In the genomic region with DNA sequence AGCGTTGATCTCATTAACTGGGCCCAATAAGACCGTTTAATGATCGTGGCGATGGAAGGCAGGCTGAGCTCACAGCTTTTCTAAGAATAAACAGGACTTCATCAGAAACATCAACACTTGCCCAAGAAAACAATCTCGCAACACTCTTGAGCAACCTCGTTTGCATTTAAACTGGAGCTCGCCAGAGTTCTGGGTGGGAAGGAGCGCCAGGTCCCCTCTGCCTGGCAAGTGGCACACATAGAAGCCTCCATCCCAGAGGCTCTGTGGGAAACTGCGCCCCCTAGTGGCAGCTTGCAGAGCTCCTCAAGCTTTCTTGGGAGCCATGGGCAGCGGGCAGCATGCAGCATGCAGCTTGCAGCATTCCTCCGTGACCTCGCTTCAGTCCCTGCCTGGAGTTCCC, we compare ENCODE assay signal across 7 mouse cellular contexts.
DNase-seq lines count a peak whose midpoint lies in the region; ATAC-seq lines count a peak whose summit lies in the region.

No protein-coding gene starts in this region.

- 32% methylated on average over 12 of the region's 12 CpGs for WGBS in embryonic facial prominence, embryonic 10.5 days
- 29% methylated on average over 12 of the region's 12 CpGs for WGBS in limb, embryonic 10.5 days
- WGBS in midbrain, embryonic 14.5 days, result 30% methylated on average over 12 of the region's 12 CpGs

- H3K27ac ChIP-seq in embryonic facial prominence, embryonic 10.5 days (replicated peaks), result 0 out of 2 replicates have a peak overlapping the region, but pooled peaks have one; percentile 52
- peak overlapping the region; percentile 54 for H3K27ac ChIP-seq in limb, embryonic 10.5 days
- no peak overlapping the region for H3K27ac ChIP-seq in midbrain, embryonic 14.5 days (replicated peaks; ENCODE audit: low read depth, low read length)

- H3K4me2 ChIP-seq in midbrain, embryonic 14.5 days (ENCODE audit: low read length), result peak overlapping the region; percentile 69

- H3K9me3 ChIP-seq in embryonic facial prominence, embryonic 10.5 days, result no peaks in the 10 kb centered on the region
- H3K9me3 ChIP-seq in limb, embryonic 10.5 days (replicated peaks), result no peaks in the 10 kb centered on the region
- H3K9me3 ChIP-seq in midbrain, embryonic 14.5 days (ENCODE audit: control insufficient read depth, low read length), result no peaks in the 10 kb centered on the region

- peak; percentile 96 for DNase-seq in adrenal gland, postnatal 14 days
- peak; percentile 94 for DNase-seq in embryonic facial prominence, embryonic 10.5 days (ENCODE audit: low spot score)
- DNase-seq in heart, adult 11 months, result peak; percentile 98
- DNase-seq in kidney, adult 18-20 months, result peak; percentile 88
- DNase-seq in limb, embryonic 10.5 days (ENCODE audit: low spot score), result peak; percentile 98
- peak; percentile 96 for DNase-seq in midbrain, embryonic 14.5 days
- DNase-seq in spleen, adult 12 weeks (ENCODE audit: low spot score), result peak; percentile 59

- peaks cover 57% of the 10 kb centered on the region for H3K4me1 ChIP-seq in embryonic facial prominence, embryonic 10.5 days
- peaks cover 53% of the 10 kb centered on the region for H3K4me1 ChIP-seq in limb, embryonic 10.5 days
- peaks cover 21% of the 10 kb centered on the region for H3K4me1 ChIP-seq in midbrain, embryonic 14.5 days (ENCODE audit: control insufficient read depth, insufficient read depth, low read length)

- H3K36me3 ChIP-seq in embryonic facial prominence, embryonic 10.5 days (replicated peaks), result no peaks in the 10 kb centered on the region
- H3K36me3 ChIP-seq in limb, embryonic 10.5 days, result no peaks in the 10 kb centered on the region
- H3K36me3 ChIP-seq in midbrain, embryonic 14.5 days (ENCODE audit: control insufficient read depth, insufficient read depth, low read length), result no peaks in the 10 kb centered on the region

- peak; percentile 54; the same call in 1 of the 2 replicates for ATAC-seq in midbrain, embryonic 14.5 days (ENCODE audit: low FRiP score, low TSS enrichment)

- peak overlapping the region; percentile 49 for H3K4me3 ChIP-seq in embryonic facial prominence, embryonic 10.5 days
- peak overlapping the region; percentile 29; the same call in 1 of the 2 replicates for H3K4me3 ChIP-seq in limb, embryonic 10.5 days
- peak overlapping the region; percentile 15; the same call in 1 of the 2 replicates for H3K4me3 ChIP-seq in midbrain, embryonic 14.5 days (replicated peaks; ENCODE audit: low read depth, low read length)

- peak overlapping the region; percentile 42; the same call in 1 of the 2 replicates for H3K9ac ChIP-seq in midbrain, embryonic 14.5 days (replicated peaks; ENCODE audit: low read length)

- peaks cover 40% of the 10 kb centered on the region for H3K27me3 ChIP-seq in embryonic facial prominence, embryonic 10.5 days (replicated peaks; ENCODE audit: low read depth, poor library complexity, severe bottlenecking)
- H3K27me3 ChIP-seq in limb, embryonic 10.5 days (ENCODE audit: low read depth, poor library complexity, severe bottlenecking), result peaks cover 14% of the 10 kb centered on the region
- H3K27me3 ChIP-seq in midbrain, embryonic 14.5 days (ENCODE audit: control insufficient read depth, insufficient read depth, low read length), result peaks cover 11% of the 10 kb centered on the region
